Mouse (Mus musculus) cerebellum, adult 9-11 months (tissue): ENCODE measurements around the gene Fut8.

Source experiments
- DNase-seq: peaks from one replicate; pipeline ENCODE4 v3.0.0; 2022

Gene Fut8

DNA sequence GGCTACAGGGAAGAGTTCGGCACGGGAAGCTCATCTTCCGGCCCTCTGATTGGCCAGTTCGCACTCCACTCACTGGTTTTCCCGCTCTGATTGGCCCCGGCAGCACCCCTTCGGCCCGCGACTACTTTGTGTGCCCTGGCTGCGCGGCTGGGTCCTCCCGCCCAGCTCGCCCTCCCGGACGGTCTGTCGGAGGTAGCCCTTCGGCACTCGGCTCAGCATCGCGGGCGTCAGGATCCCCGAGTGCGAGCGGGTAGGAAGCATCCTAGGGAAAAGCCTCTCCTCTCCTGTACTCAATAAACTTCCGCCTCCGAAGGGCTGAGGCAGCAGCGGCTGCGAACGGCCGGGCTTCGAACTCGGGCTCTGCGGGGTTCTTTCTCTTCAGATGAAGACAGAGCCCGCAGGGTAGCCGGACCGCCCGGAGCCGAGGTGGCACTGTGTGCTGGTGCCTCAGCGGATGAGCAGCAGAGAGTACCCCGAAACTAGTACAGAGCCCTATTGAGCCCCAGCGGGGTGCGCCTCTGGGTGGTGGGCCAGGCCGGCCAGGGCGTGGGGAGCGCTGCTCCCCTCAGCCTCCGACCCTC, at the start of gene Fut8:
Gene Fut8, plus strand, starts transcription at position 176 of the 581 bp plus-strand sequence.
- peak; percentile 94 for DNase-seq

DNA sequence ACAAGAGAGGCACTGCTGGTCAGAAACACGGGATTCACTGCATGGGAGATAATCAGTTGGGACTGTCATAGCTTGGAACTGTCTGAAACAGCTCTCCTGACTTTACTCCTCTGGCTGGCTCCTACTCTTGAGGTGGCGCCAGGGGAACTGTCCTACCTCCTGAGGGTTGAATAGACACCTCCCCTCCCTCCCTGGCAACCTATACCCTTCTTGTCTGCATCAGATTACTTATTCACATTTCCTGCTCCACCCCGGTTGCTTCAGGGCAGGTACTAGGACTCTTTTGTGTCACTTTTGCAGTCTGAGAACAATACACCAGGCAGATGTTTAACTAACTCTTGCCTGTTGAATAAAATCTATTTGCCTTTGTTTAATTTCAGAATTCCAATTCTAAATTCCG, 48.8 kb upstream of the Fut8 start:
- DNase-seq: no peak

DNA sequence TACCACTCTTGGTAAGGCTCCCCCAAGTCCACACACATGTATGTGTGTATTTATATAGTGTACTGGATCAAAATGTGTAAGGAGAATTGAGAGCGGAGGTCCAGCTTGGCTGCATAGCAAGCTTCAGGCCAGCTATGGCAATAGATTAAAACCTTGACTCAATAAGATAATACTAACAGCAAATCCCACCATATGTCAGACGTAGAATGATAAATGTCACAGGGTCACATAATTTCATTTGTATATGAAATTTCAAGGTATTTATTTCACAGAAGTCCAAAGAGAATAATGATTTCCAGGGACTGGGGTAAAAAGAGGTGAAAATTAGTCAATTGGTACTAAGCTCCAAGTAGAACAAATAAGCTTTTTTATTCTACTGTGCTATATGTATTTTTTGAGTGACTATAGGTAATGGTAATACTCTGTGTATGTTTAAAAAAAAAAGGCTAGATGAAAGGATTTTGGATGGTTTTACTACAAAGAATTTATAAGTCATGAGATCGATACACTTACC, 47.9 kb upstream of the Fut8 start:
- DNase-seq: no peak

DNA sequence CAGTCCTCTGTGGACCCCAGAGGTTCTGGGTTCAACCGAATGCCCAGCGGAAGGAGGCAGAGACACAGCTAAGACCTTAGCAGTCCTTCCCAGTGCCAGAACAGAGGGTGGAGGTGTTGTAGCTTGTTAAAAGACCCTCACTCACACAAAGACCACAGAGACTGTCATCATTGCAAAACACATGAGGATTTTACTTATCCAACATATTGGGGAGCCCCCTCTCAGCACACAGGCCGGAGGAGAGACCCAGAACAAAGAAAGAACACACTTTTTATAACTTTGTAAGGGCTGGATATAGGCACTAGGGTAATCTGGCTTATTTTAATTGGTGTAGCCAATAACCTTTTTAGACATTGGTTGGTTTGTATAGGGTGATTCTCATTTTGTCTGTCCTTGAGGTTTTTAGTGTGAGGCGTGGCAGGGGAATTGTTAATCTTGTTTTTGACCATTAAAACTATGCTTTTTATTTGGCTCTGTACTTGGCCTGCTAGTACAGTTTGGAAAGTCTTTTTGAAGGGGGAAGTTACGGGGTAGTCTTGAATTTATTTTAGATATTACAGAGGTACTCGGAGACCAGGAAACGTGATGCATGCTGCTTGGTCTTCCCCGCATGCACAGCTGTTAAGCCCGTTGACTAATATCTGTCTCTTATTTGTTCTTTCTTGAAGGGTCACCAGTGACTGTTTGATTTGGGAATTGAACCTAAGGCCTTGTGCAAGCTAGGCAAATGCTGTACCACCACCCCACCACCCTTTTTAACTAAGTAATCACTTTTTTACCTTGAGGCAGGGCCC, 46.2 kb upstream of the Fut8 start:
- no peak for DNase-seq

DNA sequence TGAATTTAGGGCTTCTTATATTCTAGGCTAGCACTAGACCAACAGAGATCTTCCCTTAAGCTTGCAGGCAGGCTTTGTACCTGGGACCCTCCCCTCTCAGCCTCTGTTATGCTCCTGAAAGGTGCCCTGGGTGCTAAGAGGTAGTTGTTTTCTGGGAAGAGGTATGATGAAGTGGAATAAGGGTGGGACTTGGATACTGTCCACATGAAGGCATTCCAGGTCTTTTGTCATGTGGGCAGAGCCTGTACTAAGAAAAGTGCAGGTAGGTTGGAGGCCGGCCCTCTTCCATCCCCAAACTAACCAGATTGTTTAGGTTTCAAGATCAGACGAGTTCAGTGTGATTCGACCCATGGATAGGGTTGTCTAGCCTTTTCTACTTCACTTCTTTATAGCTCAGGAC, 45.2 kb upstream of the Fut8 start:
- DNase-seq: no peak

DNA sequence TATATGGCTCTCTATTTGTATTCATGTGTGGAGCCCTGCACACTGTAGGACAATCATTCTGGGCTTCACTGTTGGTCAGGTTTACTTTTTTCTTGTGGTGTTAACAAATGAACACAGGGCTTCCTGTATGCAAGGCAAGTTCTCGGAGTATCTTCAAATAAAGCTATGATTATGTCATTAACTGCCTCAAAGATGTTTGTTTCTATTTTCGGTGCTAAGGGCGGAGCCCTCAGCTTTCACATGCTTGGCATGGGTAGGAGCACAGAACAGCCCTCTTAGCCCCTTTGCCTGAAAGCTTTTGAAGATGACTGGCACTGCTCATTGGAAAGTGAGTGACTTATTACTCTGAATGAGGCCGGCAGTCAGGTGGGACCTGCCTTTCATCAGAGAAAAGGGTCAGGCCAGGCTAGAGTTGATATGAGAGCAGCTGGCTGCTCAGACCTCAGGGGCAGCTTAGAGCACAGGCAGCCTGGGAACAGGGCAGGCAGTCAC, 44.7 kb upstream of the Fut8 start:
- DNase-seq: no peak

DNA sequence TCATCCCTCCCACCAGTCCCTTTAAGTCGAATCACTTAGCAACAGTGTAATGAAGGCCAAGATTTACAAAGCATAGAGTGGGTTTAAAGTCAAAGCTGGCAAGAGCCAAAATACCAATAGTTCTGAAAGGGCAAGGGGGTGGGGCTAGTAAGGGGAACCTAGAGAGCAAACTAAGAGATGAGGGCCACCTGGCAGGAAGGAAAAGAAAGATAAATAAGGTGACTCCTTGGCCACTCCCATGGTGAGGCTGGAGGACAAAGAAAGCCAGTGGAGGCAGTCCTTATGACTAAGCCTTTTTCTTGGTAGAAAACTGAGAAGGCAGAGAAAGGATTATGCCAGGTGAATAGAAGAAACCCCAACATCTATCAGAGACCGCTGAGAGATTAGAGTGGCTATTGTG, 42.9 kb upstream of the Fut8 start:
- DNase-seq: no peak

DNA sequence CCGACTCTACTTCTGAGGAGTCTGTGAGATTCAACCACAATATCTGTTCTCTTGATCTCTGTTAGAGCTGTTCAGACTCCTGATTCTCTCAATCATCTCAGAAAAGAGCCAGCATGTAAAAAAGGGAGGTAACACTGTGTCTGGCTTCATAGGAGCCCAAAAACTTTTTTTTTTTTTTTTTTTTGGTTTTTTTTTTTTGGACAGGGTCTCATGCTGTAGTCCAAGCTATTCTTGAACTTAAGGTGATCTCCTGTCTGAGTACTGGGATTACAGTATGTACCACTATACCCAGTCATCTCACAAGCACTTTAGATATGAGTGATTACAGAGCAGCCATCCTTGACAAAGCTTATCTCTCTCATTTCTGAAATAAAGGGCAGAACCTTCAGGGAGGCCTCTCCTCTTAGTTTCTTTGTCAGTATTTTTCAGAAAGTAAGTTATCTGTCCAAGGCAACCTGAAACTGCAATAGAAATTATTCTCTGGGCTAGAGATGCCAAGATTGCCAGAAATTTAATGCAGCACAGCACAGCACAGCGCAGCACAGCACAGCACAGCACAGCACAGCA, 41.3 kb upstream of the Fut8 start:
- no peak for DNase-seq

DNA sequence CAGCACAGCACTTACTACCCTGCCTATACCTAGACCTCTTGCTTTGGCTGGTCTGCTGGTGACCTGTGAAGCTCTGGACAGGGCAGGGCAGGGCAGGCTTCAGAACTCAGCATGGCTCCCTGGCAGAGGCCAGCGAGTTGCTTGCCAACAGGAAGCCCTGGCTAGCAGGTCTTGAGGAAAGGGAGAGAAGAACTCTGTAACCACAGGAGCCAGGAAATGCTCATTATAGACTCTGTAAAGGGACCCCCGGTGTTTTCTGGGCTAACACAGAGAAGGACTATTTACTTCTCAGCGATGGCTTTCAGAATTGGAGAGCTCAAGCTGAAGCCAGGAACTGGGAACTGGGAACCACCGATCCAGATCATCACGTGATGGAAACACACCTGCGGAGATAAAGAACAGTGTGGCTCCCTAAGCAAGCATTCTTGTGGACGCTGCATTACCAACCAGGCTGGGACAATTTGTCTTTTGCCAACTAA, 40.8 kb upstream of the Fut8 start:
- peak; percentile 95 for DNase-seq

DNA sequence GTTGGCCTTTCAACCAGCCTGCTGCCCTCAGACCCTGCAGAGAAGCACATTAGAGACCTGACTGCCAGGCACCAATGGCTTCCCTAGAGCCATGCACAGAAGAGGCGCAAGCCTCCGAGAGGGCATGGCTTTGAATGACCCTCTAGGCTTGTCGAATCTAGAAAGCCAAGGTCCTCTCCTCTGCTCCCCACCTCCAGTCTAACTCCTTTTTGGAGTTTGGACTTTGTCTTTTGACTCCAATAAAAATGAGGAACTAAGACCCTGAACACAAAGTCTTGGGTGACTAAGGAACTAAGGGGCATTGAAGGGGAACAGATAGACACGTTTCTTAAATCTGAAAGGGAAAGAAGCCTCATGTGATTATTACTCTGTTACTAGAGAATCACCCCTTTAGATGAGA, 39.7 kb upstream of the Fut8 start:
- no peak for DNase-seq

DNA sequence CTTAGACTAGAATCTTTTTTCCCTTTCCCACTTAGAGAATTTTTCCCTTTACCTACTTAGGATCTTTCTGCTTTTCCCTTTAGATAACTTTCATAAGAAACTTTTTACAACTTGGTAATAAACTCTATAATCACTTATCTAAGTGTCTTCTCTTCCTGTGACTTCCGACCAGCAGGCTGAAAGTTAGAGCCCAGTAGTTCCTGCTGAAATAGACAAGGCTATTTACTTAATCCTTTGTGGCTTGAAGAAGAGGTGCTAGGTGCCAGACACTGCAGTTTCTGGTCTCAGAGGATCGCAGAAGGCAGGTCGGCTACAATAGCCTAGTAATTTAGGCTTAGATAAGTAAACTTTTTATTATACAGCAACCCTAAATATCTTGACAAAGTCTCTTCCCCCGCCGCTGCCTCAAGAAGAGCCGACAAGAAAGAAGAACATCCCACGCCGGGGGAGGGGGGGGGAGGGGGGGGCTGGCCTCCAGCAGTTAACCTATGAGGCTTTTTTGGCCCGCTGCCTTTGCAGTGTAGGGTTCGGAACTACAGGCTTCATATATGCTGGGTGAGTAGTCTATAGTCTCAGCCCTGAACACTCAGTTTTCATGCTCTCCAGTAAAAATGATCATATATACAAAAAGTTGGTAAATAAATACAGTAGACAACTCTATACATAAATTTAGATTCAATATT, 36.3 kb upstream of the Fut8 start:
- no peak for DNase-seq

DNA sequence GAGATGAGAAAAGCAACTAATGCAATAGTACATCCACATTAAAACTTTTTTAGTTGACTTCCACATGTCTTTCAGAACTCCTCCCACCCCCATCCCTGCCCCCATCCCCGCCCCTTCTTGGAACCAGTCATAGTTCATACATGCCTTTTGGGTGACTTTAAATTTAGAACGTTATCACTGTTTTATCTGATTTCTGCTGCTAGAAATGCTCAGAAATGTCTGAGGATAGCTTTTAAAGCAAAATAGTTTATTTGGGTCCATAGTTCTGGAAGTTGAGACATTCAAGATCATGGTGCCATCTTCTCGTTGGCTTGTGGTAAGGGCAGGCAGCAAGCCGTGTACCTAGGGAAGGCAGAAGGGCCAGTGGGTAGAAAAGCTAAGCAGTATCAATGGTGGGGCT, 34.8 kb upstream of the Fut8 start:
- no peak for DNase-seq

DNA sequence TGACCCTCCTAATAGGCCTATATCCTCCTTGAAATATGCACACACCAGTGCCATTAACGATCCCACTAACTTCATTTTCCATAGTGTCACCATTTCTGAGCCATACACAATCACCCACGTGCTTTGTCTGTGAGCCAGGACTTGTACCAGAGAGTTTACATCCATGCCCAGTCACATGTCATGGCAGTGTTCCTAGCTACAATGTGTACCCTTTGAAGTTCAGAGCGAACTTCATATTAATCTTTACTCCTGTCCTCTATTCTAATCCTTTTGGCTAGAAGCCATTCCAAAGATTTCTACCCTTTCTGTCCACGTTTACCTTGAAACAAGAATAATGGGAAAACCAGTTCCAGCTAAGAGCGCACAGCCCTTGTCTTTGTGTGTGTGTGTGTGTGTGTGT, 31.1 kb upstream of the Fut8 start:
- DNase-seq: no peak

DNA sequence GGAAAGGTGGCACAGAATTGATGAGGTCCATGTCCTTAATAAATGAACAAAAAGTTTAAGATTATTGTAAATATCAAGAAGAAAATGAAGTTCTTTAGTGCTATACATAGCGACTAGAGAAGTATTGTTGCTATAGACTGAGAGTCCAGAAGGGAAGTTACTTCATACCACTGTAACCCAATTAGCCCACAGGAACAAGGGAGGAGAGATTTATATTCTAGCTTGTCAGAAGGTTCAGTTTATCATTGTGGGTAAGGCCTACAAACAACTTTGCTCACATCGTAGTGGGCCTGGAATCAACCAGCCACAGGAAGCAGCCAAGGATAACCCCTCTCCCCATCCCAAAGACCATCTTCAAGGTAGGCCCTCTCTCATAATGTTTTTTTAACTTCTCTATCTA, 29.9 kb upstream of the Fut8 start:
- no peak for DNase-seq

DNA sequence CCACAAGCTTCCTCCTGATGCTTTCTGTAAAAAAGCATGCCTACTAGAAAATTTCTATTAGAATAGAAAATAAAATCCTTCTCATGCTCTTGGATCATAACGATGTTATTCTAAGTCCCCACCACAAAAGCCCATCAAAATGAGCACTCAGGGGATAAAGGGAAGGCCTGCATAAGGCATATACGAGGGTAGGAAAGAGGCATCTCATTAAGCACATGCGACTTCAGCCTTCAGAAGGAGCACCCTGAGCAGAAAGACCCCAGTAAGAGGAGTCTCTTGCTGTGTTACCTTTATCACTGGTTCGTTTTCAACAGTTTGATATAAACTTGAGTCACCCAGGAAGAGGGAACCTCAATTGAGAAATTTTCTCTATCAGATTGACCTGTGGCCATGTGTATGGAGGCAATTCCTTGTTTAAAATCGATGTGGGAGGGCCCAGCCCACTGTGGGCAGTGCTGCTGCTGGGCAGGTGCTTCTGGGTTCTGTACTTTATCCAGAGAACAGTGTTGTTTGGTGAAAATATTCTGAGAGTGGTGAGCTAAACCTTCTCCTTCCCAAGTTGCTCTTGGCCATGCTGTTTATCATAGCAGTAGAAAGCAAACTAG, 29.2 kb upstream of the Fut8 start:
- no peak for DNase-seq

DNA sequence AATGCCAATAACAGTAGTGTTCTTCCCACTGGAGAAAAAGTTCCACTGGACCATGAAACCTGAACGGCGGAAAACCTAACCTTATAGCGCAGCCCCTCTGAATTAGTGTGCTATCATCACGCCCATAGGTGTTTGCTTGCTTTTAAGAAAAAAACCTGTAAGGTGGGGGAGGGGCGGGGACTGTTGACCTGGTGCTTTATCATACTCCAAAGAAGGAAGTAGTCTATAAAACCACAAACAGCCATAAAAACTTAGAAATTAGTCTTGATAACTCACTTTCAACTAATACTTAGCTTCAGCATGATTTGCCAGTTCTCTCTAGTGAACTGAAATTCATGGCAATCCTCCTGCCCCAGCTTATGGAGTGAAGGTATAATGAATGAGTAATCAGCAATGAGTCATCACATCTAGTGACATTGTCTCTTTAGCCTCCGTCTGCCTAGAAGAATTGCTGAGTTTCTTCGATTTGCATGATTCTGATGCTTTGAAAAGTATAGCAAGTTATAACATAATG, 26.2 kb upstream of the Fut8 start:
- DNase-seq: no peak

DNA sequence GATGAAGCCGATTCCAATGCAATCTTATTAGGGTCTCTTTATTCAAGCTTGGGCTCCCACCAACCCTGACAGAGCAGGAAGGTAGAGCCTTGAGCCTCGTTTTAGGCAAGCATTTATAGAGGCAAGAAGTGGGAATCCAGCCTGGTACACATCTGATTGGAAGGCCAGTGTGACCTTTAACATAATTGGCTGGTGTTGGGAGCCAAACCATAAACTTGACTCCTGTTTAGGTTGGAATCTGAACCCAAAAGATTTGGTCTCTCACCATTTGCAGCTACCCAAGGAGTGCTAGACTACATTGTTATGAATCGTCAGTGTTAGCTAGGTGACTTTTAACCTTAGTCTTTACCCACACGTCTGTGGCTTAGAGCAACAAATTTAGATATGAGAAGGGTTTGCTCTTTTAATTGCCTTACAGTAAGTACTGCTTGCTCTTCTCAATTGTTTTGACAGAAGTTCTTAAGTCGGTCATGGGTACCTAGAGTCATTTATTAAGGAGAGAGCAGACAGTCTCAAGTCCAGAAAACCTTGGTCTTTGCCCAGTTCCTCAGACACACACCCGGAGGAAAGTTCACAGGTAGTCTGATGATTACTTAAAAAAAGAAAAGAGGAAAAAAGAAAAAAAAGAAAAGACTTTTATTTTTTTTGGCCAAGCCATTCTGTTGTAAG, 23.9 kb upstream of the Fut8 start:
- no peak for DNase-seq

DNA sequence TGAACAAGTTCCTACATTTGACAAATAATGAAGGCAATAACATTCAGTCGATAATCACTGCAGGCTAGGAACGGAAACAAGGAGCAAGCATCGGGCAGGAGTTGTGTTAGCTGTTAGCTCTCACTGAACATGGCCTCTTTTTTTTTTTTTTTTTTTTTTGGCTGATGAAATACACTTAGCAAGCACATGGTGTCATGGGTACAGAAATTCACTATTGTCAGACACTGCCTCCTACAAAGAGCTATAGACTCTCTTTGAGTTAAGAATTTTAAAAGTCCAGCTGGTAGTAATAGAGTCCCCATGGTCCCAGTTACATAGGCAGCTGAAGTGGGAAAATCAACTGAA, 23.4 kb upstream of the Fut8 start:
- DNase-seq: no peak

DNA sequence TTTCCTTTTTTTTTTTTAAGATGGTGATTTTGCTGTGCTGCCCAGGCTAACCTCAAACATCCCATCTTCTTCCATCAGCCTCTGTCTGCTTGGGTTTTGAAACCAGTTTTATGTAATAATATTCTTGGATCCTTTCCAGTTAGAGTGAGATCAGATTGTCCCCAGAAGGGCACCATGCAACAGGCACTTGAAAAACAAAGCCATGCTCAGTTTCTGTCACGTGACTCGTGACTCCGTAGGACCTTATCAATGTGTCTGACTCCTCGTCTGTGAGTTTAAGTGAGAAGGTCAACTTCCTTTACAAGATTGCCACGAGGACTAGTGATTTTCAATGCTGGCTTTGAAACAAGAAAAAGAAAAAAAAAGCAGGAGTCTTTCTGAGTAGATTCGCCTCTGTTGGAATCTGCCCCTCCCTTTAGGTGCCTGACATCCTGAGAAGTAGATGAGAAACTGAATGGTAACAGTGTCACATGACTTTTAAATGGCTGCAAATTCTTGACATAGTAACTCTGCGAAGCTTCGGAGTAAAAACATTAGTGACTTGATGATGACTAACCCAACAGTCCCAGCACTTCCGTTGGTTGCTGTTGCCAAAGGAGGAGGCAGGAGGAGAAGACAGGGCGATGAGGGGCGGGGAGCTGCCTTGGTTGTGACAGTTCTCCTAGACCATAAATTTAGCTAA, 21.3 kb upstream of the Fut8 start:
- DNase-seq: no peak

DNA sequence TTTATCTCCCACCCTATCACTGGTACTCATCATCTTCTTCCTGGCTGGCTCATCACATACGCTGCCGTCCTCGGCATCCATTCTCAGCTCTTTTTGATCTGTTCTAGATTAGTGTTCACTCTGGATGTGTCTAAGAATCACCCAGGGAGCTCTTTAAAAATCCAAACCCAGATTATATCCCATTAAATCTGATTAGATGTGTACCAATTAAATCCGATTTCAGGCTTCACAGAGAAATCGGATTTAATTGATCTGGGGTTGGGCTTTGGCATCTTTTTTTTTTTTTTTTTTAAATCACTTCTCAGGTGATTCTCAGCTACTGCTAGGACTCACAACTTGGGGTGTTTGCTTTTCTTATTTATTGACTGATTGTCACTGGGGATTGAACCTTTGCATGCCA, 17.3 kb upstream of the Fut8 start:
- no peak for DNase-seq

DNA sequence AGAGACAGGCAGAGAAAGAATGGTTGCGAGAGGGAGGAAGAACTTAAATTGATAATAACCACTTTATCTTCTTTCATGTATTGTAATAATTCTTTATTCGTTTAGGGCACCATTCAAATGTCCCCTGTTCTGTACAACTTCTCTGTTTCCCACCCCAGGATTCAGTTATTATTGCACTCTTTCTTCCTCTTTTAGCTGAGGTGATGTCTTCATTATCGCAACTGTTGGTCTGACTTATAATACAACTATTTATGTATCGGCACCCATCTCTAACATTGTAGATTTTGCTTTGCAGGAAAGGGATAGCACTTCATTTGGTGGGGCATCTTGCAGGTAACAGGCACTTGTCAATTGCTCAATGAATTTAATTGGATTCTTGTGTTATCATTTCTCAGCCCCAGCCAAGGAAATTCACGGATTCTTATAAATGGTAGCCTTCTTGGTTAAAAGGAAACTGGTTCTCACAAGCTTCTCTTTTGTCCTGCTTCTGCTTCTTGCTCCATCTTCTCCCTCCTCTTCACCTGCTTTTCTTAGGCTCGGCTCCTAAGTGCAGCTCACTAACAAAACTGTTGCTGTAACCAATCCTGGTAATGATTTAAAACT, 15.6 kb upstream of the Fut8 start:
- no peak for DNase-seq
